Mouse (Mus musculus): ENCODE measurements at regions not wholly inside any gene's neighbourhood (a gene's known extent, or its start where the extent isn't known, plus 50 kb on each side); places are given as distances from the start of the nearest gene placed in this dataset.

- no peak for DNase-seq
These were observed 431.3 kb downstream of the Ipmk start for GRCm38 (mm10) chr10:71778903-71779302.

GRCm38 (mm10) chr10:71789241-71789640 lies 441.7 kb downstream of the Ipmk start:
- DNase-seq, result no peak

GRCm38 (mm10) chr10:71789936-71790335 lies 442.4 kb downstream of the Ipmk start:
- DNase-seq, result no peak

GRCm38 (mm10) chr10:71798638-71799037 lies 451.1 kb downstream of the Ipmk start:
- no peak for DNase-seq

- DNase-seq, result no peak
These were observed 454.9 kb downstream of the Ipmk start for GRCm38 (mm10) chr10:71802457-71802856.

GRCm38 (mm10) chr10:71832633-71833032 lies 485.1 kb downstream of the Ipmk start:
- DNase-seq, result no peak

GRCm38 (mm10) chr10:71835018-71835417 lies 487.5 kb downstream of the Ipmk start:
- no peak for DNase-seq

- peak; percentile 0 for DNase-seq
These were observed 509.5 kb downstream of the Ipmk start for GRCm38 (mm10) chr10:71857089-71857488.

- DNase-seq, result peak; percentile 66
These were observed 510.0 kb downstream of the Ipmk start for GRCm38 (mm10) chr10:71857518-71857973.

- no peak for DNase-seq
These were observed 546.2 kb downstream of the Ipmk start for GRCm38 (mm10) chr10:71893726-71894125.

- no peak for DNase-seq
These were observed 557.5 kb downstream of the Ipmk start for GRCm38 (mm10) chr10:71905029-71905428.
